15 mouse cellular contexts compared by ENCODE assay signal in the genomic region with DNA sequence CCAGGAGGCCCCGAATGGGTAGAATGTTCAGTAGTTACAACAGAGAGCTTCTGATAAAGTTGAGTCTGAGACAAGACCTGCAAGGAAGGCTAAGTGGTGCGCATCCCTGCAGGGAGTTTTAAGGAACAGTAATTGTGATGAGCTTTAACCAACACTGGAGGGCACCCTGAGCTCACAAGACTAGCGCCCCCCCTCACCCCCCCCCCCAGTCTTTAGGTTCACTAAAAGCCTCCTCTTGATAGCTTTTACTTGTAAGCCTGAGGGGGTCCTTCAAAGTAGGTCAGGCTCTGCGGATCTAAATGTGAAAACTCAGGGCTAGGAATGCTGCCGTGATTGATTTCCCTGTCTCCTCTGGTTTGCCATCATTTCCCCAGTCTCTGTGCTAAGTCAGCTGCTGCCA.
DNase-seq lines count a peak whose midpoint lies in the region; ATAC-seq lines count a peak whose summit lies in the region.
"Had no signal": no experiment of that assay in that cellular context is flagged by ENCODE, and none has a peak within 500 bp of the region (broad histone marks: within the 10 kb centered on the region; RNA-seq: fewer than 3 reads in every experiment).

No protein-coding gene starts in this region.

- H3K4me3 ChIP-seq in hindbrain, embryonic 13.5 days, result no peak overlapping the region
- no peak overlapping the region for H3K4me3 ChIP-seq in hindbrain, embryonic 12.5 days
- no peak overlapping the region for H3K4me3 ChIP-seq in hindbrain, embryonic 15.5 days
- H3K4me3 ChIP-seq: limb, embryonic 13.5 days; neural tube, embryonic 12.5 days had no signal

- ATAC-seq in hindbrain, embryonic 13.5 days (ENCODE audit: low FRiP score), result peak; percentile 45; the same call in 1 of the 2 replicates
- no peak for ATAC-seq in hindbrain, embryonic 12.5 days (ENCODE audit: low FRiP score)
- ATAC-seq in hindbrain, embryonic 15.5 days (ENCODE audit: low FRiP score, low read depth), result peak; percentile 60

- H3K4me2 ChIP-seq in hindbrain, embryonic 13.5 days, result no peak overlapping the region
- H3K4me2 ChIP-seq in hindbrain, embryonic 12.5 days (replicated peaks), result no peak overlapping the region
- H3K4me2 ChIP-seq in hindbrain, embryonic 15.5 days, result no peak overlapping the region
- H3K4me2 ChIP-seq: limb, embryonic 13.5 days; neural tube, embryonic 12.5 days had no signal

- peak overlapping the region; percentile 6 for H3K27ac ChIP-seq in hindbrain, embryonic 13.5 days
- no peak overlapping the region; the same call in 1 of the 2 replicates for H3K27ac ChIP-seq in hindbrain, embryonic 12.5 days
- H3K27ac ChIP-seq in hindbrain, embryonic 15.5 days (replicated peaks), result peak overlapping the region; percentile 59
- H3K27ac ChIP-seq: limb, embryonic 13.5 days; neural tube, embryonic 12.5 days had no signal

- H3K27me3 ChIP-seq in hindbrain, embryonic 13.5 days, result no peaks in the 10 kb centered on the region
- no peaks in the 10 kb centered on the region for H3K27me3 ChIP-seq in hindbrain, embryonic 12.5 days
- H3K27me3 ChIP-seq in hindbrain, embryonic 15.5 days, result no peaks in the 10 kb centered on the region
- H3K27me3 ChIP-seq: limb, embryonic 13.5 days; neural tube, embryonic 12.5 days had no signal

- WGBS in hindbrain, embryonic 13.5 days, result 30% methylated on average over 5 of the region's 5 CpGs
- WGBS in hindbrain, embryonic 12.5 days, result 29% methylated on average over 5 of the region's 5 CpGs
- 29% methylated on average over 5 of the region's 5 CpGs for WGBS in hindbrain, embryonic 15.5 days

- H3K4me1 ChIP-seq in hindbrain, embryonic 13.5 days (replicated peaks), result peaks cover 44% of the 10 kb centered on the region
- peaks cover 8% of the 10 kb centered on the region; the same call in 1 of the 2 replicates for H3K4me1 ChIP-seq in hindbrain, embryonic 12.5 days
- H3K4me1 ChIP-seq in hindbrain, embryonic 15.5 days (replicated peaks), result peaks cover 23% of the 10 kb centered on the region; the same call in 1 of the 2 replicates

- peak; percentile 28 for DNase-seq in adrenal gland, postnatal 14 days
- DNase-seq in adrenal gland, postnatal 25 days, result no peak
- DNase-seq in 3T3-L1 (ENCODE audit: low read depth, low spot score), result peak; percentile 16
- DNase-seq in ovary, adult 18-20 months (ENCODE audit: low spot score), result no peak
- no peak for DNase-seq in layer of hippocampus, postnatal 14 days (ENCODE audit: low spot score in 2 of 2)
- DNase-seq: adrenal gland, postnatal 10 days; cerebellum, adult 9-10 months; lung, postnatal 4 days; spleen, adult 18-20 months; thymus, adult 18-20 months had no signal

- no peak overlapping the region for H3K9ac ChIP-seq in hindbrain, embryonic 13.5 days
- H3K9ac ChIP-seq in hindbrain, embryonic 12.5 days, result no peak overlapping the region
- no peak overlapping the region for H3K9ac ChIP-seq in hindbrain, embryonic 15.5 days
- H3K9ac ChIP-seq: limb, embryonic 13.5 days; neural tube, embryonic 12.5 days had no signal

- H3K9me3 ChIP-seq in hindbrain, embryonic 13.5 days, result no peaks in the 10 kb centered on the region
- H3K9me3 ChIP-seq in hindbrain, embryonic 12.5 days (replicated peaks), result no peaks in the 10 kb centered on the region
- H3K9me3 ChIP-seq in hindbrain, embryonic 15.5 days, result no peaks in the 10 kb centered on the region
- H3K9me3 ChIP-seq: limb, embryonic 13.5 days; neural tube, embryonic 12.5 days had no signal

- H3K36me3 ChIP-seq in hindbrain, embryonic 13.5 days, result no peaks in the 10 kb centered on the region
- H3K36me3 ChIP-seq in hindbrain, embryonic 12.5 days, result no peaks in the 10 kb centered on the region
- H3K36me3 ChIP-seq in hindbrain, embryonic 15.5 days, result no peaks in the 10 kb centered on the region
- H3K36me3 ChIP-seq: limb, embryonic 13.5 days; neural tube, embryonic 12.5 days had no signal

Comparison
In these comparisons a context has a peak if more than half of its experiments do, and no peak if none do; other contexts are left out.
1. DNase-seq: peak in adrenal gland, postnatal 14 days (single experiment) and 3T3-L1 (single experiment); none in adrenal gland, postnatal 25 days (single experiment), ovary, adult 18-20 months (single experiment) and layer of hippocampus, postnatal 14 days (0 of 2).